Mouse (Mus musculus): ENCODE data around the gene Eprs.

The Eprs gene

DNA sequence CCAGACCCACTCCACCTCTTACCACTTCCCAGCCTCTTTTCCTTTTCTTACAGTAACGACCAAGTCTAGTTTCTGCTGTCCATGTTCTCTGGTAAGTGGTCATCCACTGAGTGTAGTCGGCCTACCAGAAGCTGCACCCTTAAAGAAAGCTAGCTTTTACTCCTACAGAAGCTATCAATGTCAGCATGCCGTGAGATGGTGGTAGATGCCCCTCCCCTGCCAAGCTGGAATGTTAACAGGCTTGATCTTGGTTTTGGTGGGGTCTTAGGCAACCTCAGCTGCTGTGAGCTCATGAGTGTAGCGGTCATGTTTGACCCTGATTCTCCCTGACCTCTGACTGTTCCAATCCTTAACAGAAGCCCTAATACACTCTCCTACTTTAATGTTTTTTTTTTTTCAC, 4.6 kb upstream of the Eprs start:
- DNase-seq (ENCODE audit: low spot score) = no peak

DNA sequence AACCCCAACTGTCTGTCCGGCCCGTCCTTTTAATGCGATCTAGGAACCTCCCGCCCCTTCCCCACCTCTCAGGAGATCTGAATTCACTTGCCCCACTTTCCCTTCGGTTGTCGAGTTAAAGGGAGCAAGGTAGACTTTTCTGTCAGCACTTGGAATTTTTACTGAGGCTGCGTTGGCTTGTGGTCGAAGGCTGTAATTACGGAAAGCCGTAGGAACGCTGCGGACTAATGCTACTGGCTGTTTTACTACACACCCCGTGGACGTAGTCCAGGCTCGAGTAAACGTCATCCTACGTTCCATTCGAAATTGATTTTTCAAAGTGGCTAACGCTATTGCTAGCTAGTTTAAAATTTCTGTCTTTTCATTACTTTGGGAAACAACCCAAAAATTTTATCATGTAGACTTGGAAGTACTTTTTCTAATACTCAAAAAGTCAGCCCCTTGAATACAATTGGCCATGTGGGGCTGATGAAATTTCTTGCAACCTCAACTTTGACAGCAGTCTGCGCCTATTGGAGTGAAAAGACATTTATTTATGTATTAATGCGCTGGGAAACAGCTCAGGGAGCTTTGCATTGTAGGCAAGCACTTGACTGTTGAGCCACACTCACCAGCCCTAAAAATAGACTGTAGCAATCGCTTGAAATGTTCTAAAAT, 810 bp downstream of the Eprs start:
- DNase-seq (ENCODE audit: low spot score) = peak; percentile 61

DNA sequence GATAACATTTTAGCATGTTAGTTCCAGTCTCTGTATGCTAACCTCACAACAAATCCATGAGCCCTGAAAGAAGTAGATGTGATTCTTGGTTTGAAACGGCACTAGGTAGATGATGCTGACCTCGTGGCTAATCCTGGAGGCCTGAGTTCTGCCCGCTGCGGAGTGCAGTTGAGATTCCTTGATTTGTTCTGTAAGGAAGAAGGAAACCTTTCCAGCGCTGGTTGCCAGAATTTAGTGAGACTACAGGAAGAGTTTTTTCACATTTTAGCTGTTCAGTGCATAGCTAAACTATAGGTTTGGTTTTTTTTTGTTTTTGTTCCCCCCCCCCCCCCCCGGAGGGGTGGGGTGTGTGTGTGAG, 1.3 kb downstream of the Eprs start:
- no peak for DNase-seq (ENCODE audit: low spot score)

DNA sequence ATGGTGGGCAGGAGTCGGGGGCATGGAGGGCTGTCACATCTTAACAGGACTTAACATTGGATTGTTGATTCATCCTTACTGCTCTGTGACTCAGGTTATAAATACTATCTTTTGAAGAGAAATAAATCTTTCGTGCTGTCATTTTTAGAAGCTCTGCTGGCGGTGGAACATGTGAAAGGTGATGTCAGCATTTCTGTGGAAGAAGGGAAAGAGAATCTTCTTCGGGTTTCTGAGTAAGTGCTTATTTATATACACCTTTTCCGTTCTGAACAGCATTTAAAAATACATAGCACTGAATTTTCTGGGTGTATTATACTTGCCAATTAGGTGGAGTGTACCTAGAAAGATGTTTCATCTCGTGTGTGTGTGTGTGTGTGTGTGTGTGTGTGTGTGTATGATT, 4.5 kb downstream of the Eprs start:
- no peak for DNase-seq (ENCODE audit: low spot score)

DNA sequence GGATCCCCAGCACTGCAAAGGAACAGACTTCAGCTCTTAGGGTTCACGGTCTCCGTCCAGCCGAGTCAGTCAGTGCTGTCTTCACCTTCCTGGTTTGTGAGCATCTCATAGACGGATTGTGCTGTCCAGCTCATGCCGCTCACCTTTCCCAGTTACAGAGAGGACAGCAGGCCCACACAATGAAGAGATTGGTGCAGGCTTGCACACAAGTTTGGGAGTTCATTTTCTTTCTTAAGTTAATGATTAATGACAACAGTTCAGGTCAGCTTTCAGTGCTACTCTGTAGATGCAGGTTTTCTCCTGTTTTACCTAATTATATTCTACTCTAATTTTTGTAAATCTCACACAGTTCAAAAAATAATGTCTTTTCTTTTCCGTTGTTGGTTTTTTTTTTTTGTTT, 7.1 kb downstream of the Eprs start:
- no peak for DNase-seq (ENCODE audit: low spot score)

DNA sequence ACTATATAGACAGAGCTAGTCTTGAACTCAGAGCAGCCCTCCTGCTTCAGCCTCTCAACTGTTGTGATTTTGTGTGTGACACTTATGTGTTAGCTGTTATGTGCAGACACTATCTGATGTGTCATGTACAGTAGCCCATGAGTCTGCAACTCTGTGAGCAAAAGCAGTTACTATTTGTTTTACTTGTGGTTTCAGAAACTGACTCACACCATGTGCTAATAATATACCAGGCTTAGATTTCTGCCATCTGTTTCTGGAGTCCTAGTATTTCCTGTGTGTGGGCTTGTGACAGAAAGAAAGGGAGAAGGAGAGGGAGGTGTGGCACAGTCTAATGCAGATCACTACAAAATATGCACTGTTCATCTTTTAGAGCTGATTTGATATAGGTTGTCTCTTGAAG, 13.5 kb downstream of the Eprs start:
- DNase-seq (ENCODE audit: low spot score) = no peak

DNA sequence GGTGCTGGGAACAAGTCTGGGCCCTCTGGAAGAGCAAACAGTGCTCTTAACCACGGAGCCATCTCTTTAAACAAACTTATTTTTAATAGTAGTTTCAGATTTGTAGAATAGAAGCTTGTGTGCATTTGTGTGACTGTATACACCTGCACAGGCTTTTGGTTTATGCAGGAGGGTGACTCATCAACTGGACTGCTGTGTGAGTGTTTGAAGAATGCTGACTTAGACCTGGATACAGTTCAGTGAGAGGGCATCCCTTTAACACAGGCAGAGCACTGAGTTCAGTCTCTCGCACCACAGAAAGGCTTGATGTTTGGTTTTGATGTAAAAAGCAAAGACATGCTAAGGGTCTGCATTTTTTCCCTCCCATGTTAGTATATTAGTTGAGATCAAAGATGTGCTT, 14.6 kb downstream of the Eprs start:
- no peak for DNase-seq (ENCODE audit: low spot score)

DNA sequence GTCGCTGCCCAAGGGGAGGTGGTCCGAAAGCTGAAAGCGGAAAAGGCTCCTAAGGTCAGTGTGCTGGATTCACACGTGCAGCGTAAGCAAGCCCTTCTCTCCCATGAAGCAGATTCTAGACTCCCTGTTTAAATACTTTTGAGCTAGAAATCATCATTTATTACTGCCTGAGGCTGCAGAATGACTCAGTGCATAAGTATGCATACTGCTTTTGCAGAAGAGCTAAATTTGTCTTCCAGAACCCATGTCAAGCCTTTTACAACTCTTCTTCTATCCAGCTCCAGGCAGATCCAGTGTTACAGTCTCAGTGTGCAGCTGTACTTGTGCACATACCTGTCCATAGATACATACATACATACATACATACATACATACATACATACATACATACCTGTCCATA, 38.8 kb downstream of the Eprs start:
- no peak for DNase-seq (ENCODE audit: low spot score)

DNA sequence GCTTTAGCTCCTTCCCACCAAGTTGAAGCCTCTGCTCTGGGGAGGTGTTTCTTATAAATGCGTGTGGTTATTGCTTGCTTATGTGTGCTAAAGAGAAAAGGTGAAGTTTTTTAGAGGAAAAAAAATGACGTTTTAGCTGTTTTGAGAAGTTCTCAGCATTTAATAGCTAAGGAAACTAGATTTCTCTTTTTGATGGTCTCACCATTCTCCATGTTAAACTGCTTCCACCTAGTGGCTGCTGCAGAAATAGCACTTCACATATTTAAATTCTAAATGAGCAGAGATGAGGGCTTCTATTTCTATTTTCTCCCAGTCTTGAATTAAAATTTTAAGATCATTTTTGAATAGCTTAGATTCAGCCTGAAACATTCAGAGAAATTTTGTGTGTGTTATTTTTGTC, 41.2 kb downstream of the Eprs start:
- DNase-seq (ENCODE audit: low spot score) = peak; percentile 52

DNA sequence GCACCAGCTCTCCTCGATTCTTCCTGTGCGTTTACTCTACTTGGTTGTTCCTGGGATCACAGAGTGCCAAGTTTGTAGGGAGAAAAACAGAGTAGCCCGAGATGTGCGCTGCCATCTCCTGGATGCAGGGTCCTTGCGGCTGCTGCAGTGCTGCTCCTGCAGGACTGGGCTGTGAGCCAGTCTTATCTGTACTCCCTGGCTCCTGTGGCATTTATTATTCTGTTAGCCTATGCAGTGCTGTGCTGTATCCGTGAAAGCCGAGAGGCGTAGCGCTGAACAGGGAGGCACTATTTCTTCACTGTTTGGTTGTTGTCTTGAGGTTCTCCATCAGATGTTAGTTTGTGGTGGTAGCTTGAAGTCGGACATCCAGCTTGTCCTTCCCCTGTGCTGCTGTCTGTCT, 43.1 kb downstream of the Eprs start:
- no peak for DNase-seq (ENCODE audit: low spot score)

DNA sequence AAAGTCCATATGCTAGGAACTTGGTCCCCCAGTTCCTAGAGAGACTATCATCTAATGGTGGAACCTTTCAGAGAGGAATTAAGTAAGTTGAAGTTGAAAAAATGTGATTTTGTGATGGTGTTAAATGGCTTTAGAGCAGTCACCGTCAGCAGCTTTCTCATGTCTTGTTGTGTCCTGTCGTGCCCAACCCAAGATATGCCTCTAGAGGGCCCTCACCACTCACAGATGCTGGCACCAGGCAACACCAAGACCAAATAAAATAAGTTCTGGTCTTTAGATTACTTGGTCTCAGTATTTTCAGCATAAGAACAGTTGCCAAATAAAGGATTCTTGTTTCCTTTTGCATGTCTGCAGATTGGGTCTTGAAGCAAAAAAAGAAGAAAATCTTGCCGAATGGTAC, 47.0 kb downstream of the Eprs start:
- DNase-seq (ENCODE audit: low spot score) = peak; percentile 53

DNA sequence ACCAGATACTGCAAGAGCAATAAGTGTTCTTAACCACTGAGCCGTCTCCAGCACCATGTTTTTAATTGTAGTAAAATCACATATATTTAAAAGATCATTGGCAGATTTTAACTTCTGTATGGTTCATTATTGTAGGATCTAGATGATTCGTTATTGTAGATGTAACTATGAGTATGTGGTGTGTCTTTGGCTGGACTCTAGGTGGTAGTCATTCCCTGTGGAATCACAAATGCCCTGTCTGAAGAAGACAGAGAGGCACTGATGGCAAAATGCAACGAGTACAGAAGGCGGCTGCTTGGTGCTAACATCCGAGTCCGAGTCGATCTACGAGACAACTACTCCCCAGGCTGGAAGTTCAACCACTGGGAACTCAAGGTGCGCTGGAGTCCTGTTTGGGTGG, 55.2 kb downstream of the Eprs start:
- no peak for DNase-seq (ENCODE audit: low spot score)

DNA sequence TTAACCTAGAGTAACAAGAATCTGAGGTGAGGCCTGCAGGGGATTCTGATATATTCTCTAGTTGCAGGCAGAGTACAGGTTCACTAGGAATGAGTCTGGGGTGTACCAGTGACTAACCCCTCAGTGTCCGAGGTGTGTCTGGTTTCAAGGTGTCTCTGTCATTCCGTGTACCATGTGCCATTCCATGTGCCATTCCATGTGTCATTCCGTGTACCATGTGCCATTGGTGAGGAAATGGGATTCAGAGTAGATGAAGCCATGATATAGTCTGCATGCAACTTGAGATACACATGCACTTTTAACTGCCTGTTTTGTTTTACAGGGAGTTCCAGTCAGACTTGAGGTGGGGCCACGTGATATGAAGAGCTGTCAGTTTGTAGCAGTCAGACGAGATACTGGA, 57.0 kb downstream of the Eprs start:
- DNase-seq (ENCODE audit: low spot score) = no peak

DNA sequence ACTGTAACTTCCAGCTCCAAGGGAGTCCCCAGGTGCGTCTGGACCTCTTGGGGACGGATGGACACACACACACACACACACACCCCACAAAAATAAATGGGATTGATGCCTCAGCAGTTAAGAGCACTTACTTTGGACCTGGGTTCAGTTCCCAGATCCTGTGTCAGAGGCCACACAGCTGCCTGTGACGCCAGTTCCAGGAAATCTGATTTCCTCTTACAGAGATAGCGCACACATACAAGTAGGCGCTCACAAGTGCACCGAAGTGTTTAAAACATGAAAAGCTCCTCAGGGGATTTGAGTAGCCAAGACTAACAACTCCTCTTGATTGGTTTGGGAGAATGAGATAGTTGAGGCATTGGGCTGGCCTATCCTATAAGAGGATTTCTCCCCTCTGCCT, 57.9 kb downstream of the Eprs start:
- peak; percentile 29 for DNase-seq (ENCODE audit: low spot score)

DNA sequence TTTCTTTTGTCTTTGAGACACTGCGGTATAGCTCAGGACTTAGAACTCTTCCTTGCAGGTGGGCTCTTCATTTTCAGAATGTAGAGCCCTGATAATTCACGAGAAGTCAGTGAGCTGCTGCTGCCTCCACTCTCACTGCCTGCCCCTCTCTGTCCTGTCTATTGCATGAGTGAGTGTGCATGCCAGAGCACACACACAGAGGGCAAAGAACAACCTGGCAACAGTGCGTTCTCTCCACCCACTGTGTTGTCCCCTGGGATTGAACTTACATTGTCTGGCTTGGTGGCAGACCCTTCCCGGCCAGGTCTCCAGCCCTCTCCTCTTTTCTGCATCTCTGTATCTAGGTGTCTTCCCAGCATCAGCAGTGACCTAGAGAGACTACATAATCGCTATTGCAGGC, 63.7 kb downstream of the Eprs start:
- DNase-seq (ENCODE audit: low spot score) = no peak

DNA sequence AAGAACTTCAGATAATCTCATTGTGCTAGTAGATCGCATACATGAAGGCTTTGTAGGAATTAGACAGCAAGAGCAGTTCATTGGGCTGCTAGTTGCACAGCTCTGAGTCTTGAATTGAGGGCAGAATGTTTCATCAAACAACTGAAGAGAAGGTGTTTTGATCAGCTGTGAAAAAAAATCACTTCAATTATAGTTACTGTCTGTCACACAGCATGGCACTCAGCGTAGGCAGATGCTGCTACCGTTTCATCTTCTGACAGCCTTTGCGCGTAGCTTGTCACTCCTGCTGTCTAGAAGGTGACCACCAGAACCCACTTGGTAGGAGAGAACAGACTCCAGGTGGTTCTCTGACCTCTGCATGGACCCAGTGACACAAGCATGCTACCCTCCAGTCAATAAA, 67.6 kb downstream of the Eprs start:
- DNase-seq (ENCODE audit: low spot score) = no peak

DNA sequence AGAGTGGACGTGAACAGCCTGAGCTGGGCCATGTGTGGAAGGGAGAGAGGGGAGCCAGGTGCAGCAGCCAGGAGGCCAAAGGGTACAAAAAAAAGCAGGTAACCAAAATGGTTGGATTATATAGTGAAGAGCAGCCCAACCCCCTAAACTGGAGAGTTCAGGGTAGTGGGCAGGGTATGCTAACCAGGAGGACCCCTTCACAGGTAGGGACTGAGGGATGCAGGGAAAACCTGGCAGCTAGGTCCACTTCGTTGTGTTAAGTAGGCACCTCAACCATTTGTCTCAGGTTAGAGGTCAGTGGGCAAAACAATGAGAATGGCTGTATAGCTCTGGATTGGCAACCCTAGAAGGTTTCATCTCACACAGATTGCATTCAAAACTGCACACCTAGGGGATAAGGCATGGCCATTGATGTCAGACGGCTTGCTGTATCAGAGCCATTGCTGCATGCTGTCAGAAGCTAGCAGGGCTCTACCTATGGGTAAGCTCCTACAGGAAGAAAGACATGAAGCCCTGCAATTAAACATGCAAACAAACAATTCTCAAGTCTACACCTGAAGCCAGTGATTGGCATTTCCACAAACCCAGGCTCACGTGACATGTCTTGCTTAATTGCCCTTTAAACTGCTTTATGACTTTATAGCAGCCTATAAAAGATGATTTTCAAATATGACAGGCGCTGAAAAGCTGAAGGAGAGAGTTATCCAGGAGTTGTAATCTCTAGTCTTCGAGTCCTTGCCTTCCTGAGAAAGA, 68.6 kb downstream of the Eprs start:
- DNase-seq (ENCODE audit: low spot score) = no peak

DNA sequence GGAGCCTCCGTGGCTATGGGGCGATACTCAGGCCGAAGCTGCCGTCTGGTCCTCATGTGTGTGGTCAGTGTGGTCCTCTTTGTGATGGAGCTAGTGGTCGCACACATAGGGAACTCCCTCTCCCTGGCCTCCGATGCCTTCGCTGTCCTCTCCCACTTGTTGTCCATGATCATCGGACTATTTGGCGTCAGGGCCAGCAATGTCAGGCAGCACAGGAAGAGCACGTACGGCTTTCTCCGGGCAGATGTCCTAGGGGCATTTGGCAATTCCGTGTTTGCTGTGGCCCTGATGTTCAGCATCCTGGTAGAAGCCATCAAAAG, 69.1 kb downstream of the Eprs start:
- DNase-seq (ENCODE audit: low spot score) = no peak

DNA sequence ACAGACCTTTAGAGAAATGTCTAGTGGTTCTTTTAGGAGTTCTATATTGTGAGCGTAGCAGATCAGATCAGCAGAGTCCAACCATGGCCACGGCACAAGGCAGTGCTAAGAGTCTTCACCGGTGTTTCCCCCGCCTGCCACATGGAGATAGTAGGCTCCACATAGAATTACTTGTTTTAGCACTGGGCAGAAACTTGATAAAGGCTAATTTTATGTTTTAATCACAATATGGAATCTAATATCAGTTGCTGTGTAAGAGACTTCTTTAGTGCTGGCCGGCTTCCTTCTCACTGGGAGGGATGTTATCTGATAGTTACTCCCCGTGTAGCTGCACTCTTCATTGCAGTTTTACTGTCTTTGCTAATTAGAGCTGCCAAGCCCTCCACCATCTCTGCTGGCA, 70.3 kb downstream of the Eprs start:
- DNase-seq (ENCODE audit: low spot score) = no peak

DNA sequence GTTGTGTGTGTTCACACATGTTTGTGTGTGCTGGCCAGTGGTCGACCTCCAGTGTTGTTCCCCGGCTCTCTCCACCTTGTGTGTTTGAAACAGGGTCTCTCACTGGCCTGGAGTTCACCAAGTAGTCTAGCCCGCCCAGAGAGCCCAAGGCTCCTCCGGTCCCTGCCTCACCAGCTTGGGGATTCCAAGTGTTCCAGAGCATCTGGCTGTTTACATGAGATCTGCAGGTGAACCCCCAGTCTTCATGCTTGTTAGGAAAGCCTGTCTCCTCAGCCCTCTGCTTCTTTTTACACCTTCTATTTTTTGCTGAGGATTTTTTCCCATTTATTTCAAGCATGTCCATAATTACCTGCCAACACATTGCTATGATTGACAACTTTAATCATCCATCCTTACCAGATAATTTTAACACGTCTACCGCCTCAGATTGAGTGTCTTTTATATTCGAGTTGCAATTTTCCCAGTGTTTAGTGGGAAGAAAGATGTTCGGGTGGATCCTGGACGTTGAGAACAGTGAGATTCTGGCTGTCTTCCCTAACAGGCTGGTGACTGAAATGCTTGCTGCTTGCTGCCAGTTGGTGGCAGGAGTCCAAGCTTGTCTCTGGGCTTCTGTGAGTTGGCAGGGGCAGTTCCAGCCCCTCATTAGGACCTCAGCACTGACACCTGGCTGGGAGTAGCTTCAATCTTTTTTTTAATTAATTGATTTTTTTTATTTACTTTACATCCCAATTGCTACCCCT, 76.2 kb downstream of the Eprs start:
- no peak for DNase-seq (ENCODE audit: low spot score)

DNA sequence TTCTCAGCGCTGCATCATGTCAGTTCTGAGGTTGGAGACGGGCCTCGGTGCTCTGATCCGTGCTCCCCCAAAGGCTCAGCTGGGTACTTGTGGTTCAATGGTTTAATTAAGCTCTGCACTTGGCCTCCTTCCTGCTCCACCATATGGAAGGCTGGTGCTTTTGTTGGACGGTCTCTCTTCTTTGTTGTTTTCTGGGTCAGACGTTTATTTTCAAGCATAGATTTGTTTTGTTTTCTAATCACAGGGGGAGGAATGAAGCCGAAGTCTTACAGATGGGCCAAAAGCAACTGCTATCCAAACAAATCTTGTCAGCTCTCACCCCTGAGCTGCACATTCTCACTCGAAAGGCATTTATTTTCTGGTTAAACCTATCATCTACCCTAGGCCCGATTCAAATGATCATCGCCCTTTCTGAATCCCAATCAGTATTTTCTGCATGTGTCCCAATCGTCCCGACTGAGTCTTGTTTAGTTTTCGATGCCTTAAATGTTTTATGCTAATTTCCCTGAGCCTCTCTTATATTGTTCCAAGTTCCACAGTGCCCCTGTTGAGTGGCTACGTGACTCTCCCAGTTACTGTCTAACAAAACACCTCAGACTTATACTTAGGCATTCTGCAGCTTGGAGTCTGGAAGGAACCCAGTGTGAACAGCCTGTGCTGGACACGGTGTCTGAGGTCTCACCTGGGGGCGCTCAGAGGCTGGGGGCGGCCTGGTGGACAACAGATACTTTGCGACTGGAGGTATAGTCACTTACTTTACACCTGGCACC, 79.0 kb downstream of the Eprs start:
- no peak for DNase-seq (ENCODE audit: low spot score)

DNA sequence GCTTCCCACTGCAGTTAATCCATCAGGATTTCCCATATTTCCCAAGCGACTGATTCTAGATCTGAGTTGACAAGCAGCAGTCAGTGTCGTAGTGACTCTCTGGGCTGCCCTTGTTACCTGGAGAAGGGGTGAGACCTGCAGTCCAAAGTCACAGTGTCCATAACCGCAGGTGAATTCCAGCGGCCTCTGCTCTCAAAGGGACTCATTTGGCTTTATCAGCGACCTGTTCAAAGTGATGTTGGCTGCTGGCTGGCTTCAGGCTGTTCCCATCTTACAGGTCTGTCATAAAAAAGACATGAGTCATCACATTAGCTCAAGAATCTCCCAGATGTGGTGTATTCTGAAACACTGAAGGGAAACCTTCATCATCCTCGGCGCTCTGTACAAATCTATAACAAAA, 86.1 kb downstream of the Eprs start:
- DNase-seq (ENCODE audit: low spot score) = no peak

DNA sequence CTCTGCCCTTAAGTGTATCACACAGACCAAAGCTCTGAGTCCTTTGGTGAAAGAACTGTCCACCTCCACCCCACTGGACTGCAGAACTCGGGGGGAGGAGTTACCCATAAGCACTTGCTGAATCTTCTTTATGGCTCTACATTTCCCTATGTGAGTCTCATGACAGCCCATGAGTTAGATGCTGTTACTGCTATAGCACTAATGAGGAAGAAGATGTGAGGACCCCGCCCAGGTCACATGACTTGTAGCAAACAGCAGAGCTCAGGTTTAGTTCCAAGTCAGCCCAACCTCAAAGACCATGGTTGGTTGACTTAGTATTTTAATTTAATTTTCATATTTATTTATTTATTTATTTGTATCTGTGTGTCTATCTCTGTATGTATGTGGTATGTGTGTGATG, 86.9 kb downstream of the Eprs start:
- DNase-seq (ENCODE audit: low spot score) = no peak

Data from c-Kit-positive CD71-positive TER-119-positive erythroid progenitor cells, embryonic 14.5 days (primary cell).